Mouse (Mus musculus): ENCODE results near the gene Pin1.
A peak's percentile ranks its signal among the peaks of the same experiment; 100 is the strongest.
"Not testable (repeated sequence)": the region's sequence is repeated elsewhere in the genome, so short reads cannot be mapped to it uniquely, and the experiment has no call there.

Pin1 gene

GRCm38 (mm10) chr9:20651602-20652259, at the start of gene Pin1:
Pin1 (plus strand) TSS chr9:20652095.
- peak; percentile 100 for DNase-seq (ENCODE audit: low read depth)

GRCm38 (mm10) chr9:20606269-20606668, 45.6 kb upstream of the Pin1 start:
- DNase-seq (ENCODE audit: low read depth): peak; percentile 7

DNA sequence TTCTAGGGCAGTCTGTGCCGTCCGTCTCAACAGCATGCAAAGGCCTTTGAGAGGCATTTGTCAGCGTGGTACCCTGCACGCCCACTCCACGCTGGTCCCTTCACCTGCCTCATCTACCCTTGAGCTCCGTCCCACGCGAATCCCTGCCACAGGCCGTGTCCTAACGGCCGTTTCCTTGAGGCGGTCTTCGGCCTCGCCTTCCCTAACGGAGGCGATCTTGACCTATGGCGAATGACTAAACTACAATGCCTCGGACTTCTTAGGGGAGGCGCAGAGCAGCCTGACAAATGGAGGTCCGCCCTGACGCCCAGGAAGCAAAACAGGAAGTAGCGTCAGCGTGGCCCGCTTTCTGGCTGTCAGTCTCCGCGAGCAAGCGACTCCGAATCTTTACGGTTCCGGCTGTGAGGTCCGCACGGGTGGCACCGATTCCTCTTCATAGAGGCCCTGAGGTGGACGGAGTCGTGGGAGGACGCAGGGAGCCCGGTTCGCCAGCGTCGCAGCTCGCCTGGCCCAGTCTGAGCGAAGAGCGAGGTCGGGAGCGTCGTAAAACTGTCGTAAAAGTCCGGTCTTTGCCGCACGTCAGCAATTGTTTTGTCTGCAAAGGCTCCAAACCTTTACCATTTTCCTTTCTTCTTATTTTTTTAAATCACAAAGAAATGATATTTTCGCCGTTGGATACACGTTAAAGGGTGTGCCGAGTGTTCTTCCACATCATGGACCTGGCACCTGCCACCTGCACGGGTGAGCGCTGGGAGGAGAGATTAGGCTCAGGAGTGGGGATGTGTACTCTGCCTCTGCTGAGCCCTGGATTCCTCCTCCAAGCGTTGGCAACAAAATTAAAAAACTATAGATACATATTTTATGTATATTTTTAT, 44.6 kb upstream of the Pin1 start:
- DNase-seq (ENCODE audit: low read depth): peak; percentile 97

GRCm38 (mm10) chr9:20609831-20610464, 41.9 kb upstream of the Pin1 start:
- peak; percentile 8 for DNase-seq (ENCODE audit: low read depth)

- DNase-seq (ENCODE audit: low read depth): no peak
Observed at GRCm38 (mm10) chr9:20611976-20612375, 39.9 kb upstream of the Pin1 start.

- DNase-seq (ENCODE audit: low read depth): no peak
Observed at GRCm38 (mm10) chr9:20616685-20617084, 35.2 kb upstream of the Pin1 start.

DNA sequence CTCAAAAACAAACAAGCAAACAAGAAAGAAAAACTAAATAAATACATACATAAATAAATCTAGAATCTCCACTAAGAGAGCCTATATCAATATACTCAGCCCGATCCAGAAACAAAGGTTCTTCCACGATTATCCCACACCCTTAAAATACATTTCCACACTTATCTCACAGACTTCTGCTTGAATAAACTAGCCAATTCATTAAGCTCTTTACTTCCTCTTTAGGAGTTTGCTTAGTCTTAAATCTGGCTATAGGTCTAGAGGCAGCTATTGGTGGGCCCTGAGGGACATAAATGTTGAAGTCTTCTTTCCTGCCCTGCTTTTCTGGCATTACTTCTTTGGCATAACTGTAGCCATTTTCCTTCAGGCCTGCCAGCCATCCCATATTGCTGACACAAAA, 20.6 kb upstream of the Pin1 start:
- no peak for DNase-seq (ENCODE audit: low read depth)

DNA sequence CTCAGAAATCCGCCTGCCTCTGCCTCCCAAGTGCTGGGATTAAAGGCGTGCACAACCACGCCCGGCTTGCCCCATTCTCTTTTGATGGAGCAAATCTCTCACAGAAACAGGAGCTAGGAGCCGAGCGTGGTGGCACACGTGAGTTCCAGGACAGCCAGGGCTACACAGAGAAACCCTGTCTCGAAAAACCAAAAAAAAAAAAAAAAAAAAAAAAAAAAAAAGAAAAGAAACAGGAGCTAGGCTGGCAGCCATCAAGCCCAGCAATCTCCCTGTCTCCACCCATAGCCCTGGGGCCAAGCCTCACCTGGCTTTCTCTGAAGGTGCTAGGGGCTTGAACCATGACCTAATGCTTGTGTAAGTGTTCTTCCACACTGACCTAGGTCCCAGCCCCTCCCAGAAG, 16.2 kb upstream of the Pin1 start:
- DNase-seq (ENCODE audit: low read depth): not testable (repeated sequence)

DNA sequence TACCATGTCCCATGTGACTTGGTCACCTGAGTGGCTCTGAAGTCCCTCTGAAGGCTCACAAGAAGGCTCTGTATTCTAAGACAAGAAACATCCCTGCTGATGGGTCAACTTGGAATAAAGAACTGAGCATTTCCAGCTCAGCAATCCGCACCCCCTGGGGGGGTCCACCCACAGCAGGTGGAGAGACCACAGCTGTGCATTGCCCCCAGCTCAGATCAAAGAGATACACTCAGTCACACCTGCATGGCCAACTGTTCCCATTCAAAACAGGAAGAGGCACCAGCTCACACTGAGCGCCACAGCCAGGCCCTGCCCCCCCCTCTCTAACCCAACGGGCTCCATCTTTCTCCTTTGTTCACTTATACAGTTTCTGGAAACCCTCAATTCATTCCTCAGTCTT, 15.6 kb upstream of the Pin1 start:
- DNase-seq (ENCODE audit: low read depth): no peak

DNA sequence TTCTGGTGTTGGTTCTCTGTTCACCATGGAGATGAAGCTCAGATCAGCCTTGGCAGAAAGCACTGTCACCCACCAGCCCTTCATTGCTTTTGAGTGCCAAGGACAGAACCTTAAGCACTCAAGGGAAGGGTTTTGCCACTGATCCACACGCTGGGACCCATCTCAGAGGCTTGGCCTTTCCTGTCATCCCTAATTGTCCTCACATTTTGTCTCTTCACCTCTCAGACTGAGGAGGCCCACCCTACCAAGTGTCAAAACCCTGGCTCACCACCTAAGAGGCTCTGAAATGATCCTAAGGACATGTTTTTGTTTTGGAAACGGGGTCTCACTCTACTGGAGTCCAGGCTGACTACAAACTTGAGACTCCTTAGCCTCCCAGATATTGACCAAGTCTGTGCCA, 15.1 kb upstream of the Pin1 start:
- no peak for DNase-seq (ENCODE audit: low read depth)

DNA sequence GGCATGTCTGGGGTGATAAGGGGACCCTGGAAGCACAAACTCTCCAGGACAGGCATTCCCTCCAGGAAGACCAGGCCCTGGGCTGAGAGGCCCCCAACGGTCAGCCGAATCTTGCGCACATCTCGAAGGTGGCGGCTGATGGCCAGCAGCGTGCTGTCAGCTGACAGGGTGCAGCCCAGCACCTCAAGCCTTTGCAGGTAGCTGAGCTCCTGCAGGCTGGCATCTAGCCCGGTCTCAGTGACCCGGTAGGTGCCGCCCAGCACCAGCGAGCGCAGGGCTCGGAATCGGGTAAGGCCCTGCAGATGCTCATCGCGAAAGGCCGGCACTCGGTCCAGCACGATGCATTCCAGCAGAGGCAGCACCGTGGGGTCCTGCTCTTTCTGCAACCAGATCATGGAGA, 13.3 kb upstream of the Pin1 start:
- DNase-seq (ENCODE audit: low read depth): no peak

GRCm38 (mm10) chr9:20639486-20639885, 12.4 kb upstream of the Pin1 start:
- no peak for DNase-seq (ENCODE audit: low read depth)

GRCm38 (mm10) chr9:20641501-20641900, 10.4 kb upstream of the Pin1 start:
- peak; percentile 36 for DNase-seq (ENCODE audit: low read depth)

DNA sequence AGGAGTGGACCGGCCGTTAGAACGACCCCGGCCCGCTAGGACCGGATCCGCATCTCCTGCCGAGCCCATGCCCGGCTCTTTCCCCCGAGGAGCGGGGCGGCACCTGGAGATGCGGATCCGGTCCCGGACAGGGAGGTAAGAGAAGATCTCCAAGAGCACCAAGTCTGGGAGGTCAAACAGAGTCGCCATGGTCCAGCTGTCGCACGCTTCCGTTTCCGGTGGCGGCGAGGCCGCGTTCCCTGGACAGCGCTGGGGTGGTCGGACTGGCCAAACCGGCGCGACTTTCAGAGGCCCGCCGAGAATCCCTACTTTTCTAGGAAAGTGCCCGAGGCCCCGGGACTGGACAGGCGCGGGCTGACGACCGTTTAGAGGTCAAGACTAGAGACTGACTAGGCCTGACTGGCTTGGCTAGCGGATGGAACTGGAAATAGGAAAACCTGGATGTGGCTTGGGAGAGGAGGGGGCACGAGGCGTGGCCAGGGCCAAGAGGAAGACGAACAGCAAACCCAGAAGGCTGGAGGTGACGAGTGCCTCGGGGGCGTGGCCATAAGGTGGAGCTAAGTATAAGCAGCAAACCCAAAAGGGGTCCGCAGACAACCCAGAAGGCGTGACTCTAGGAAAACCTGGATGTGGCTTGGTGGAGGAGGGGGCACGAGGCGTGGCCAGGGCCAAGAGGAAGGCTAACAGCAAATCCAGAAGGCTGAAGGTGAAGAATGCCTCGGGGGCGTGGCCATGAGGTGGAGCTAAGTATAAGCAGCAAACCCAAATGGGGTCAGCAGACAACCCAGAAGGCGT, 9.6 kb upstream of the Pin1 start, which contains the start of gene Ubl5:
Gene Ubl5 (plus strand): TSS at position 778 of the 795 bp plus-strand sequence.
- peak; percentile 99 for DNase-seq (ENCODE audit: low read depth)

- peak; percentile 95 for DNase-seq (ENCODE audit: low read depth)
Observed at GRCm38 (mm10) chr9:20642896-20643466, 8.9 kb upstream of the Pin1 start.

GRCm38 (mm10) chr9:20643781-20644180, 8.1 kb upstream of the Pin1 start:
- DNase-seq (ENCODE audit: low read depth): peak; percentile 28

- peak; percentile 89 for DNase-seq (ENCODE audit: low read depth)
Observed at GRCm38 (mm10) chr9:20644360-20645081, 7.4 kb upstream of the Pin1 start, which contains the start of gene Fbxl12. Fbxl12 (minus strand) TSS chr9:20644767.

DNA sequence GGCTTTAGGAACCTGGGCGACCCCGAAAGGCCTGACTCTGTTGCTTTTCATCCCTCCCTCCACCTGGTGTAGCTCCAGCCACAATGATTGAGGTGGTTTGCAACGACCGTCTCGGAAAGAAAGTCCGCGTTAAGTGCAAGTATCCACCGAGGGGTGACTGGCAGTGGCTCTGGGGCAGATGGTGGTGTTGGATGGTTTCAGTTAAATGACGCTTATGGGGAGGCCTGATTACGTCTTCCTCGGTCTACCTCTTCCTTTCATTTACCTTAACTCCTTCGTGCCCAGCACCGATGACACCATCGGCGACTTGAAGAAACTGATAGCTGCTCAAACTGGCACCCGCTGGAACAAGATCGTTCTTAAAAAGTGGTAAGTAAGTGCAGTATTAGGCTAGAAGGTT, 6.8 kb upstream of the Pin1 start:
- DNase-seq (ENCODE audit: low read depth): peak; percentile 72

GRCm38 (mm10) chr9:20652260-20652658, 364 bp downstream of the Pin1 start:
- DNase-seq (ENCODE audit: low read depth): peak; percentile 23

DNA sequence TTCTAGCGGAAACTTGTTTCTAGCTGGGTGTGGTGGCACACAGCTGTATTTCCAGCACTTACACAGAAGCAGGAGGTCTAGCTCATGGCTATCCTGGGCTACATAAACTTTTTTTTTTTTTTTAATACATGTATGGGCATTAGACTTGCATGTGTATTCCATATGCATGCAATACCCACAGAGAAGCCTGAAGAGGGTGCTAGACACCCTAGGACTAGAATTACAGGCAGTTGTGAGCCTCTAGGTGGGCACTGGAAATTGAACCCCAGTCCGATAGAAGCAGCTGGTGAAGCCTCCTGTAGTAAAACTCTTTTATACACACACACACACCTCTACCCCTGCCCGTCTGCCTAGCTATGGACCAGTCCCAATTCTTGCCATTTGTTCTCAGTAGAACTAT, 2.0 kb downstream of the Pin1 start:
- DNase-seq (ENCODE audit: low read depth): peak; percentile 26

GRCm38 (mm10) chr9:20657546-20657945, 5.7 kb downstream of the Pin1 start:
- no peak for DNase-seq (ENCODE audit: low read depth)
